In genomic region chr3:74739718-74740117, GRCm38 (mm10) we compare ENCODE assay signal across 17 mouse cellular contexts.
"Had no signal": no experiment of that assay in that cellular context is flagged by ENCODE, and none has a peak within 500 bp of the region (broad histone marks: within the 10 kb centered on the region; RNA-seq: fewer than 3 reads in every experiment).

No protein-coding gene starts in this region.

- H3K9me3 ChIP-seq: lung, embryonic 15.5 days; megakaryocyte, embryonic 14.5 days; midbrain, embryonic 13.5 days; midbrain, embryonic 15.5 days; neural tube, embryonic 12.5 days; stomach, embryonic 15.5 days had no signal

- H3K36me3 ChIP-seq: lung, embryonic 15.5 days; midbrain, embryonic 13.5 days; midbrain, embryonic 15.5 days; neural tube, embryonic 12.5 days; stomach, embryonic 15.5 days had no signal

- H3K4me2 ChIP-seq: lung, embryonic 15.5 days; midbrain, embryonic 11.5 days; midbrain, embryonic 13.5 days; midbrain, embryonic 15.5 days; neural tube, embryonic 12.5 days; stomach, embryonic 15.5 days had no signal

- H3K4me3 ChIP-seq: lung, embryonic 15.5 days; megakaryocyte, embryonic 14.5 days; midbrain, embryonic 13.5 days; midbrain, embryonic 15.5 days; neural tube, embryonic 12.5 days; stomach, embryonic 15.5 days had no signal

- H3K27me3 ChIP-seq: lung, embryonic 15.5 days; megakaryocyte, embryonic 14.5 days; midbrain, embryonic 13.5 days; midbrain, embryonic 15.5 days; neural tube, embryonic 12.5 days; stomach, embryonic 15.5 days had no signal

- ATAC-seq: lung, postnatal 0 days; midbrain, embryonic 13.5 days; midbrain, embryonic 15.5 days had no signal

- DNase-seq: lung, adult 2 months; lung, postnatal 14 days; lung, postnatal 36 days; right cerebral cortex, postnatal 14 days; thymus, adult 2 months; thymus, postnatal 25 days; thymus, postnatal 4 days had no signal

- H3K27ac ChIP-seq: lung, embryonic 15.5 days; macrophage; midbrain, embryonic 13.5 days; midbrain, embryonic 15.5 days; neural tube, embryonic 12.5 days; stomach, embryonic 15.5 days; stomach, postnatal 0 days had no signal

- H3K9ac ChIP-seq: lung, embryonic 15.5 days; midbrain, embryonic 13.5 days; midbrain, embryonic 15.5 days; neural tube, embryonic 12.5 days; stomach, embryonic 15.5 days had no signal

- H3K4me1 ChIP-seq: lung, embryonic 15.5 days; megakaryocyte, embryonic 14.5 days; midbrain, embryonic 13.5 days; midbrain, embryonic 15.5 days; neural tube, embryonic 12.5 days; stomach, embryonic 15.5 days had no signal
